Mouse (Mus musculus): ENCODE data around the gene Setdb2. TPM values are rescaled to one million over a fixed set of nuclear protein-coding genes. Genes with fewer than 3 reads are reported as not detected.

The Setdb2 gene
- polyA plus RNA-seq, 1 experiment: 12.1 TPM

- H3K27me3 ChIP-seq (ENCODE audit: control insufficient read depth, insufficient read depth, low read length, poor library complexity, severe bottlenecking): no peaks in the 10 kb centered on the region
- H3K27ac ChIP-seq (ENCODE audit: insufficient read depth, low read length): peak within 1 kb of the TSS; percentile 79
- peaks cover 2% of the 10 kb centered on the region for H3K4me1 ChIP-seq (ENCODE audit: control insufficient read depth, insufficient read depth, low read length)
- H3K36me3 ChIP-seq (ENCODE audit: control insufficient read depth, insufficient read depth, low read length, poor library complexity, severe bottlenecking): no peaks in the 10 kb centered on the region
- no peak within 1 kb of the TSS for H3K9ac ChIP-seq (ENCODE audit: low read depth, poor library complexity, severe bottlenecking)
- TF ChIP-seq CTCF (IDR thresholded peaks at IDR 0.05; ENCODE audit: low read depth, low read length) (peak; percentile 3), EP300 (IDR thresholded peaks at IDR 0.05; ENCODE audit: insufficient read depth, low read depth, low read length) (no peak)
- no peaks in the 10 kb centered on the region for H3K9me3 ChIP-seq (replicated peaks; ENCODE audit: control insufficient read depth, insufficient read depth, low read length, poor library complexity, severe bottlenecking)
- H3K4me3 ChIP-seq (ENCODE audit: low read depth, low read length): no peak within 1 kb of the TSS
Measured at GRCm38 (mm10) chr14:59365244-59365644, 75.4 kb downstream of the Setdb2 start, which contains the start of gene Phf11d. Gene Phf11d, minus strand, starts transcription at chr14:59365470.

Other genes starting within 250 kb of the Setdb2 start
- 53.9 and 58.6 TPM in 2 replicates for gene Rcbtb1, start 239.7 kb downstream of the Setdb2 start, polyA plus RNA-seq (2011; ENCODE audit: insufficient read depth, insufficient read length, low read depth, missing spikeins)
- not detected in 2 replicates for gene Gm6904, start 180.7 kb downstream of the Setdb2 start, polyA plus RNA-seq (2011; ENCODE audit: insufficient read depth, insufficient read length, low read depth, missing spikeins)
- not detected in 2 replicates for gene Phf11a, start 143.4 kb downstream of the Setdb2 start, polyA plus RNA-seq (2011; ENCODE audit: insufficient read depth, insufficient read length, low read depth, missing spikeins)
- 0.52 TPM in 1 of 2 replicates, not detected in the other for gene Phf11b, start 99.5 kb downstream of the Setdb2 start, polyA plus RNA-seq (2011; ENCODE audit: insufficient read depth, insufficient read length, low read depth, missing spikeins)
- gene Phf11d, start 75.4 kb downstream of the Setdb2 start, polyA plus RNA-seq (2011; ENCODE audit: insufficient read depth, insufficient read length, low read depth, missing spikeins): 22.6 and 23.4 TPM in 2 replicates
- gene Phf11c, start 45.5 kb downstream of the Setdb2 start, polyA plus RNA-seq (2011; ENCODE audit: insufficient read depth, insufficient read length, low read depth, missing spikeins): 1.0 and 1.1 TPM in 2 replicates
- gene Cab39l, start 88 bp upstream of the Setdb2 start, polyA plus RNA-seq (2011; ENCODE audit: insufficient read depth, insufficient read length, low read depth, missing spikeins): 30.9 and 36.6 TPM in 2 replicates
- 14.2 and 17.8 TPM in 2 replicates for gene Cdadc1, start 157.1 kb upstream of the Setdb2 start, polyA plus RNA-seq (2011; ENCODE audit: insufficient read depth, insufficient read length, low read depth, missing spikeins)
- 2.3 and 2.5 TPM in 2 replicates for gene Shisa2, start 184.4 kb upstream of the Setdb2 start, polyA plus RNA-seq (2011; ENCODE audit: insufficient read depth, insufficient read length, low read depth, missing spikeins)